Mouse (Mus musculus) lung, postnatal 0 days (tissue): ENCODE data around the gene Chrdl1.
A peak's percentile ranks its signal among the peaks of the same experiment; 100 is the strongest.

Experiments used
- CTCF ChIP-seq: IDR thresholded peaks from 2 replicates; pipeline ENCODE4 v1.5.1; 2016; ENCODE audit warnings: antibody characterized with exemption, mild to moderate bottlenecking
- EP300 ChIP-seq: IDR thresholded peaks from 2 replicates; pipeline ENCODE4 v1.6.1; 2016; ENCODE audit warnings: antibody characterized with exemption, mild to moderate bottlenecking, control low read depth

- TF ChIP-seq CTCF (peak; percentile 58), EP300 (no peak)
Observed at GRCm38 (mm10) chrX:143275202-143275601, 118.9 kb downstream of the Chrdl1 start.
